Mouse (Mus musculus) ovary, postnatal 10 days (tissue): ENCODE measurements around the gene Cfd.
A peak's percentile ranks its signal among the peaks of the same experiment; 100 is the strongest.

ENCODE experiments used
- DNase-seq: peaks from one replicate; pipeline ENCODE4 v3.0.0; 2022; ENCODE audit warnings: low spot score

Cfd gene

GRCm38 (mm10) chr10:79890670-79891069 lies at the start of gene Cfd:
TSS of gene Cfd (plus strand) at chr10:79890853.
- no peak for DNase-seq

- DNase-seq: no peak
Measured at GRCm38 (mm10) chr10:79842322-79842721, 48.3 kb upstream of the Cfd start.

GRCm38 (mm10) chr10:79843476-79843875 lies 47.2 kb upstream of the Cfd start:
- no peak for DNase-seq

GRCm38 (mm10) chr10:79846553-79846952 lies 44.1 kb upstream of the Cfd start:
- no peak for DNase-seq

- DNase-seq: no peak
Measured at GRCm38 (mm10) chr10:79849941-79850628, 40.6 kb upstream of the Cfd start.

- DNase-seq: no peak
Measured at GRCm38 (mm10) chr10:79851653-79852052, 39.0 kb upstream of the Cfd start.

GRCm38 (mm10) chr10:79852107-79852789 lies 38.4 kb upstream of the Cfd start:
- DNase-seq: no peak

- no peak for DNase-seq
Measured at GRCm38 (mm10) chr10:79852827-79853226, 37.8 kb upstream of the Cfd start.

- DNase-seq: peak; percentile 99
Measured at GRCm38 (mm10) chr10:79853392-79853791, 37.3 kb upstream of the Cfd start.

- peak; percentile 96 for DNase-seq
Measured at GRCm38 (mm10) chr10:79853860-79854795, 36.5 kb upstream of the Cfd start, which contains the start of gene Ptbp1. TSS of gene Ptbp1 (plus strand) at chr10:79854427.

GRCm38 (mm10) chr10:79854801-79855541 lies 35.7 kb upstream of the Cfd start:
- DNase-seq: no peak

GRCm38 (mm10) chr10:79855558-79856184 lies 35.0 kb upstream of the Cfd start:
- no peak for DNase-seq

GRCm38 (mm10) chr10:79856280-79856679 lies 34.4 kb upstream of the Cfd start:
- no peak for DNase-seq

- DNase-seq: no peak
Measured at GRCm38 (mm10) chr10:79856704-79857451, 33.8 kb upstream of the Cfd start.

- no peak for DNase-seq
Measured at GRCm38 (mm10) chr10:79857452-79857811, 33.2 kb upstream of the Cfd start.

- DNase-seq: no peak
Measured at GRCm38 (mm10) chr10:79857894-79858293, 32.8 kb upstream of the Cfd start.

GRCm38 (mm10) chr10:79858416-79859074 lies 32.1 kb upstream of the Cfd start:
- DNase-seq: no peak

- no peak for DNase-seq
Measured at GRCm38 (mm10) chr10:79859116-79859515, 31.5 kb upstream of the Cfd start.

GRCm38 (mm10) chr10:79860079-79860911 lies 30.4 kb upstream of the Cfd start:
- no peak for DNase-seq
